Mouse (Mus musculus): ENCODE results near the gene 2300003K06Rik.

- no peak for TF ChIP-seq CTCF (IDR thresholded peaks at IDR 0.05; ENCODE audit: insufficient read depth, low read length)
- TF ChIP-seq POLR2A (IDR thresholded peaks at IDR 0.05; ENCODE audit: borderline replicate concordance, extremely low read depth, low read depth, low read length): no peak
Observed at GRCm38 (mm10) chr11:99793367-99793766, 44.5 kb downstream of the 2300003K06Rik start, which contains the start of gene Gm11596.

All from lung, adult 2 months (tissue).